In genomic region chr8:46539701-46540100, GRCm38 (mm10) we compare ENCODE assay signal across 7 mouse cellular contexts. TPM values are rescaled to one million over a fixed set of nuclear protein-coding genes. Genes with fewer than 3 reads are reported as not detected.
A peak's percentile ranks its signal among the peaks of the same experiment; 100 is the strongest.
DNase-seq lines count a peak whose midpoint lies in the region; ATAC-seq and TF ChIP-seq lines count a peak whose summit lies in the region.

No protein-coding gene starts in this region.

- no peaks in the 10 kb centered on the region for H3K9me3 ChIP-seq in kidney, embryonic 15.5 days (replicated peaks)
- H3K9me3 ChIP-seq in heart, postnatal 0 days (replicated peaks; ENCODE audit: control insufficient read depth, low read length) = no peaks in the 10 kb centered on the region
- no peaks in the 10 kb centered on the region for H3K9me3 ChIP-seq in kidney, embryonic 14.5 days (ENCODE audit: control insufficient read depth, low read length)

- TF ChIP-seq EP300 in heart, postnatal 0 days (IDR thresholded peaks at IDR 0.05; ENCODE audit: low read depth) = no peak

- no peak overlapping the region for H3K4me3 ChIP-seq in kidney, embryonic 15.5 days (replicated peaks)
- H3K4me3 ChIP-seq in heart, postnatal 0 days (ENCODE audit: low read depth, low read length) = no peak overlapping the region
- H3K4me3 ChIP-seq in kidney, embryonic 14.5 days (ENCODE audit: low read length) = no peak overlapping the region

- 0 out of 2 replicates have a peak, but pooled peaks cover 6% of the 10 kb centered on the region for H3K36me3 ChIP-seq in kidney, embryonic 15.5 days
- H3K36me3 ChIP-seq in heart, postnatal 0 days (replicated peaks; ENCODE audit: control insufficient read depth, insufficient read depth, low read length) = peaks cover 29% of the 10 kb centered on the region
- no peaks in the 10 kb centered on the region; the same call in 1 of the 2 replicates for H3K36me3 ChIP-seq in kidney, embryonic 14.5 days (ENCODE audit: control insufficient read depth, insufficient read depth, low read length)

- no peaks in the 10 kb centered on the region for H3K27me3 ChIP-seq in kidney, embryonic 15.5 days
- no peaks in the 10 kb centered on the region for H3K27me3 ChIP-seq in heart, postnatal 0 days (ENCODE audit: control insufficient read depth, insufficient read depth, low read length)
- H3K27me3 ChIP-seq in kidney, embryonic 14.5 days (ENCODE audit: control insufficient read depth, insufficient read depth, low read length) = no peaks in the 10 kb centered on the region

- 57% methylated on average over 5 of the region's 5 CpGs for WGBS in kidney, embryonic 15.5 days
- 29% methylated on average over 5 of the region's 5 CpGs for WGBS in heart, postnatal 0 days
- whole genome bisulfite sequencing in kidney, embryonic 14.5 days = 69% methylated on average over 5 of the region's 5 CpGs

- H3K4me2 ChIP-seq in kidney, embryonic 15.5 days = no peak overlapping the region
- no peak overlapping the region for H3K4me2 ChIP-seq in heart, postnatal 0 days (ENCODE audit: low read depth, low read length)
- H3K4me2 ChIP-seq in kidney, embryonic 14.5 days (replicated peaks; ENCODE audit: low read depth, low read length) = no peak overlapping the region

- TF ChIP-seq CTCF in heart, postnatal 0 days (IDR thresholded peaks at IDR 0.05; ENCODE audit: low read depth) = no peak

- peak; percentile 39 for DNase-seq in kidney, postnatal 14 days
- peak; percentile 28 for DNase-seq in heart, postnatal 0 days (ENCODE audit: low spot score)

- no peak overlapping the region for H3K27ac ChIP-seq in kidney, embryonic 15.5 days
- no peak overlapping the region for H3K27ac ChIP-seq in heart, postnatal 0 days (ENCODE audit: low read depth)
- H3K27ac ChIP-seq in kidney, embryonic 14.5 days (ENCODE audit: low read depth, low read length) = no peak overlapping the region

- ATAC-seq in kidney, embryonic 15.5 days (replicated peaks; ENCODE audit: low FRiP score) = no peak; the same call in 1 of the 2 replicates
- ATAC-seq in common myeloid progenitor, adult 5-6 weeks (replicated peaks; ENCODE audit: low read depth, poor library complexity, severe bottlenecking) = peak; percentile 39; the same call in 1 of the 2 replicates
- peak; percentile 62 for ATAC-seq in heart, postnatal 0 days (ENCODE audit: insufficient read depth, low read depth)
- peak; percentile 85 for ATAC-seq in megakaryocyte progenitor cell, adult 5-6 weeks (replicated peaks; ENCODE audit: poor library complexity)
- no peak for ATAC-seq in monocyte, adult 5-6 weeks (replicated peaks; ENCODE audit: insufficient number of reproducible peaks, low FRiP score, low TSS enrichment, poor library complexity, severe bottlenecking)
- ATAC-seq in kidney, embryonic 14.5 days (ENCODE audit: low FRiP score, low TSS enrichment) = no peak

- no peaks in the 10 kb centered on the region for H3K4me1 ChIP-seq in kidney, embryonic 15.5 days
- peaks cover 6% of the 10 kb centered on the region; the same call in 1 of the 2 replicates for H3K4me1 ChIP-seq in heart, postnatal 0 days (ENCODE audit: control insufficient read depth, insufficient read depth)
- no peaks in the 10 kb centered on the region for H3K4me1 ChIP-seq in kidney, embryonic 14.5 days (ENCODE audit: control insufficient read depth, insufficient read depth, low read length)

- no peak overlapping the region for H3K9ac ChIP-seq in kidney, embryonic 15.5 days
- H3K9ac ChIP-seq in heart, postnatal 0 days (replicated peaks; ENCODE audit: low read depth, low read length) = no peak overlapping the region
- no peak overlapping the region for H3K9ac ChIP-seq in kidney, embryonic 14.5 days (ENCODE audit: low read depth, low read length)

RNA-seq across cellular contexts. Expression of gene Cenpu, which starts 12.1 kb away (rescaled TPM):
- polyA plus RNA-seq in kidney, embryonic 15.5 days (2015; fragmentation: Nextera tagmentation; extraction: Ambion mirVana) = 18.5 and 19.7 TPM in 2 replicates
- 56.1 and 86.5 TPM in 2 replicates for total RNA-seq in common myeloid progenitor, adult 5-6 weeks (2017)
- total RNA-seq in heart, postnatal 0 days (2014; rRNA removed; ENCODE audit: low replicate concordance) = 1.1 and 2.4 TPM in 2 replicates
- 4.3 and 5.3 TPM in 2 replicates for polyA plus RNA-seq in heart, postnatal 0 days (2015; fragmentation: Nextera tagmentation; extraction: Ambion mirVana)
- total RNA-seq in megakaryocyte progenitor cell, adult 5-6 weeks (2015) = 34.9 and 42.0 TPM in 2 replicates
- total RNA-seq in megakaryocyte progenitor cell, adult 5-6 weeks (2017) = 71.4 and 104 TPM in 2 replicates
- total RNA-seq in monocyte, adult 5-6 weeks (2017) = 1.4 to 12.8 TPM (median 5.1 TPM) in 3 replicates
- 19.4 and 24.5 TPM in 2 replicates for polyA plus RNA-seq in kidney, embryonic 14.5 days (2014; fragmentation: Nextera tagmentation; extraction: Ambion mirVana)

Comparison
In these comparisons a context has a peak if more than half of its experiments do, and no peak if none do; other contexts are left out.
1. ATAC-seq: peak in common myeloid progenitor, adult 5-6 weeks (single experiment), heart, postnatal 0 days (single experiment) and megakaryocyte progenitor cell, adult 5-6 weeks (single experiment); none in kidney, embryonic 15.5 days (single experiment), monocyte, adult 5-6 weeks (single experiment) and kidney, embryonic 14.5 days (single experiment).